Mouse (Mus musculus): ENCODE results near the gene Gpr4. TPM values are rescaled to one million over a fixed set of nuclear protein-coding genes. Genes with fewer than 3 reads are reported as not detected.

Gpr4 gene
- total RNA-seq, 2 experiments from 2014 or later = not detected

DNA sequence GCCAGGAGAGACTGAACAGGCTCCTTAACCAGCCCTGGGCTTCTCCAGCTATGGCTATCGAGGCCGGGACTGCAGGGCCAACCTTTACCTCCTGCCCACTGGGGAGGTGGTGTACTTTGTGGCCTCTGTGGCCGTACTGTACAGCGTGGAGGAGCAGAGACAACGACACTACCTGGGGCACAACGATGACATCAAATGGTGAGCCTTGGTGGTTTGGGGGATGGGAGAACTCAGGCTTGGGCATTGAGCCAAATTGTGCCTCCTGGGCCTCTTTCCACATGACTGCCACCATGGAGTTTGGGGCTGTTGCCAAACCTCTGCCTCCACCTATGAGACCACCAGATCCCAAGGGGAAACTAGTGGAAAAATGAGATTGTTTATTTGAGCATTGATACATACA lies 27.6 kb upstream of the Gpr4 start:
- ATAC-seq (replicated peaks; ENCODE audit: poor library complexity, severe bottlenecking) = no peak

DNA sequence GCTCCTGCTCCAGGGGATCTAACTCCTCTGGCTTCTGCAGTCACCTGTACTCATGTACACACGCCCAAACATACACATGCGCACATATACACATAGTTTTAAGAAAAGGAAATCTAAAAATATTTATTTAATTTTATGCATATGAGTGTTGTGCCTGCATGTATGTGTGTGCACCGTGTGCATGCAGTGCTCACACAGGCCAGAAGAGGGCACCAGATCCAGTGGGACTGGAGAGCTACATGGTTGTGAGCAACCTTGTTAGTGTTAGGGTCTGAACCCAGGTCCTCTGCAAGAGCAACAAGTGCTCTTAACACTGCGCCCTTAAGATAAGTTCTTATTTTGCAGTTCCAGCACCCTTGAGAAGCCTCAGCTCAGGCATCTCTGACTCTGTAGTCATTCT lies 17.7 kb upstream of the Gpr4 start:
- no peak for ATAC-seq (replicated peaks; ENCODE audit: poor library complexity, severe bottlenecking)

DNA sequence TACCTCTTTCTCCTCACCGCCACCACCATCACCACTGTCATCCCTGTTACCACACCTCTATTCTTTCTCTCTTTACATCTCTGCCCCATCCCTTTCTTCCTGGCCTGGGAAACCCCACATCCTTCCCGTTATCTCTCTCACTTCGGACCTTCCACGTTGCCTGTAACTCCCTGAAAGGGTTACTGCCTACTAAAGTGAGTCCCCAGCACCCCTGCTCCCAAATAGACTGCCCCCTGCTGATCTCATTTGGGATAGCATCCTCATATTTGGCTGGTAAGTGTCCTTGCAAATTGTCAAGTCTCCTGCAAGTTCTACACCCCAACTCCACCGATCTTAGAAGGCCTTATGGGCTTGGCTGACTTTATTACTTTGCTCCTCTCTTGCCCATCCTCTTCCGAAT lies 15.7 kb upstream of the Gpr4 start:
- ATAC-seq (replicated peaks; ENCODE audit: poor library complexity, severe bottlenecking) = 0 out of 2 replicates have a peak, but pooled peaks have one; percentile 22

DNA sequence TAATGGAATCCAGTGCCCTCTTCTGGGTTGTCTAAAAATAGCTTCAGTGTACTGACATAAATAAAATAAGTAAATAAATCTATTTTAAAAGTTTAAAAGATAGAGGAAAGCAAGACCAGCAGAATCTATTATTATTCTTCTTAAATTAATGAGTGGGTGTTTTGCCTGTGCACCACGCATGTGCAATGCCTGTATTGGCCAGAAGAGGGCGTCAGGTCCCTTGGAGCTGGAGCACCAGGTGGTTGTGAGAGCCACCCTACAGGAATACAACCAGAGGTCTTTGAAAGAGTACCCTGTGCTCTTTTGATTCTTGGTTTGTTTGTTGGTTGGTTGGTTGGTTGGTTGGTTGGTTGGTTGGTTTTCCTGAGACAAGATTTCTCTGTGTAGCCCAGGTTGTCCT lies 14.4 kb upstream of the Gpr4 start:
- peak; percentile 69 for ATAC-seq (replicated peaks; ENCODE audit: poor library complexity, severe bottlenecking)

DNA sequence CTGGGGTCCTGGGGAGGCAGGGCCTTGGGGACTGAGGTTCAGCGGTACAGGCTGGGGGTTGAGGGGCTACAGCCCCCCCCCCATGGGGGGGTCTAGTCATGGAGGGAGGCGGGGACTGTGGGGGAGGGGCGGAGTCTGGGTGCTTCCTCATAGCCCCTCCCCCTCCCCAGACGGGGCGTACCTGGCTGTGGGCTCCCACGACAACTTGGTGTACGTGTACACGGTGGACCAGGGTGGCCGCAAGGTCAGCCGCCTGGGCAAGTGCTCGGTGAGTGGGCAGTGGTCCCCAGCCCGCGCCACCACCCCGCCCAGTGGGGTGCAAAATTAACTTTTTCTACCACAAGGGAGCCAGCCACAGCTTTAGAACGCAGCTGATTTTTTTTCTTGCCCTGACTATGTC lies 10.7 kb upstream of the Gpr4 start:
- no peak for ATAC-seq (replicated peaks; ENCODE audit: poor library complexity, severe bottlenecking)

DNA sequence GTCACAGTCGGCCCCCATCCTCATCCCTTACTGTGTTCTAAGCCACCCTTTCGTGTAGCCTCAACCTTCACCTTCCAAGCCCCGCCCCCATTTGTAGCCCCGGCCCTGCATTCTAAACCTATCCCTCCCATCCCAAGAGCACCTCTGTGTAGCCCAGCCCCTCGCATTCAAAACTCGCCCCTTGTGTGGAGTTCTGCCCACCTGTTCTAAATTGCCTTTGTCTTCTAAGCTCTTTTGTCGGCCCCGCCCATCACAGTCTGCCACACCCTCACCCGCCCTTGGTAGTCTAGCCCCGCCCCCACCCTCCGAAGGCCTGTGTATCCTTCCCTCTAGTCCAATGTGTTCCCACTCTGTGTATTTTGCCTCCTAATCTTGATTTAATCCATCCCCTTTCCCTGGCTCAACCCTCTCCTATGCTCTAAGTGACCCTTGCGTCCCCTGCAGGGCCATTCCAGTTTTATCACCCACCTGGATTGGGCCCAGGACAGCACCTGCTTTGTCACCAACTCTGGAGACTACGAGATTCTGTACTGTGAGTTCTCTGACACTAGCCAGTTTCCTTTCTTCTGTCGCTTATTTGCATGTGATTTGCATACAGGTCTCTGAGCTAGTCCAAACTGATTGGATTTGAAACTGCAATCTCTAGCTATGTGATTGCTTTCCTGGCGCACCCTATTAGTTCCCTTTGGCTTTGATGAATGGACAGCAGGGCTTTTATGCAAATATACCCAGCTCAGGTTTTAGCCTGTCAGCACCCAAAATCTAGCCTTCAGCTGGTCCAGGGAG lies 10.1 kb upstream of the Gpr4 start:
- no peak for ATAC-seq (replicated peaks; ENCODE audit: poor library complexity, severe bottlenecking)

DNA sequence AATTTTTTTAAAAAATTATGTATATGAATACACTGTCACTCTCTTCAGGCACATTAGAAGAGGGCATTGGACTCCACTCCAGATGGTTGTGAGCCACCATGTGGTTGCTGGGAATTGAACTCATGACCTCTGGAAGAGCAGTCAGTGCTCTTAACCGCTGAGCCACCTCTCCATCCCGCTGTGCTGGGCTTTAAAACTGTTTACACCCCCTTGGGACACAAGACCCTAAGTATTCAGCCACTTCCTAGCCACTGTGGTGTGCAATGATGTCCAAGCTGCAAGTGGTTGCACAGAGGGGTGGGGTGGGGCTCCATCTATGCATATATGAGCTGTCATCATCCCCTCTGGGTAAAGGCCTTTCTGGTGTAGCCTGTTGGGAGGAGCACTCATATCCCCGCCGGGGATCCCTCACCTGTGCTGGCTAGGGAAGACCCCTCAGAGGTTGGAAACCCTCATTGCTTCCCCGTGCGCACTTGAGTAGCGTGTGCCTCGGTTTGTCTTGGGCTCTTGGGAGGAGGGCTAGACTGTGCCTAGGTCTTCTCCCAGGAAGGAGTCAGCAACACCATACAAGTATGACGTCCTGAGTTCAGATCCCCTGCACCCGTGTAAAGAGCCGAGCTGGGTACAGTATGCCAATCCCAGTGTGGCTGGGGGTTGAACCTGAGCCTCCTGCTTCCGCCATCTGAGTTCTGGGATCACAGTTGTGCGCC lies 4.0 kb upstream of the Gpr4 start:
- ATAC-seq (replicated peaks; ENCODE audit: poor library complexity, severe bottlenecking) = no peak

DNA sequence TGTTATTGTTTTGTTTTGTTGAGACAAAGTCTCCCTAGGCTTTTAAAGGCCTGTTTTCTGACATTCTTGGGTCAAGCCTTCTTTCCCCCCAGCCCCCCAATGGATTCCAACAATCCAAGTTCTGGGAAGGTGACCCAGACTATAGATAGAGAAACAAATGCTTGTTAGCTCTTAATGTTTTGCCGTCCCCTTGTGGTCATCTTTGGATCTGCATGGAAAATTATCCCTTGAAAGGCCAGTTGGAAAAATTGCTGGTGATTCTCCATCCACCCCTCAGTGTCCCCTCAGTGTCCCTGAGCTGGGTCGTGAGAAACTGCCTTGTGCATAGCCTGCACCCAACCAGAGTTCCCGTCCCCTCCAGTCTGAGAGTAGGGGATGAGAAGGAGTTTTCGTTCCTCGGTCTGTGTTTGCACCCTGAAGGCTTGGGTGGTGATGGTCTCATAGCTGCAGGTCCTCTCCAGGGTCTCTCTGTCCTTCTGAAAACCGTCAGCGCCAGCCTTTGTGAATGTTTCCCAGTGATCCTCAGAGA lies 3.3 kb upstream of the Gpr4 start:
- ATAC-seq (replicated peaks; ENCODE audit: poor library complexity, severe bottlenecking) = no peak

DNA sequence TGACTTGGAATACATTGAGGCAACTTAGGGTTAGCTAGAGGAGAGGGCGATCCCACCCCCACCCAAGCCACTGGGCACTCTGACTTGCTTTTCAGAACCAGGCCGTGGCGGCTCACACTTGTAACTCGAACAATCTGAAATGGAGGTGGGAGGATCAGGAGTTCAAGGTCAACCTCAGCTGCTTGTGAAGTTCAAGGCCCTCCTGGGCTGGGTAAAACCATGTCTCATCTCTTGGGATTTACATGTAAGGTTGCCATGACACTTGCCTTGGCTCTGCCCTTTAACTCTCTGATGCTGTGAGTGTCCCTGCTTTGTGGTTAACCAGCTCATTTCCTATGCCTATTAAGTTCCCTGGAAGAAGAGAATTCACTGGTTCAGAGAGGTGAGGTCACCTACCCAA lies 2.8 kb upstream of the Gpr4 start:
- no peak for ATAC-seq (replicated peaks; ENCODE audit: poor library complexity, severe bottlenecking)

DNA sequence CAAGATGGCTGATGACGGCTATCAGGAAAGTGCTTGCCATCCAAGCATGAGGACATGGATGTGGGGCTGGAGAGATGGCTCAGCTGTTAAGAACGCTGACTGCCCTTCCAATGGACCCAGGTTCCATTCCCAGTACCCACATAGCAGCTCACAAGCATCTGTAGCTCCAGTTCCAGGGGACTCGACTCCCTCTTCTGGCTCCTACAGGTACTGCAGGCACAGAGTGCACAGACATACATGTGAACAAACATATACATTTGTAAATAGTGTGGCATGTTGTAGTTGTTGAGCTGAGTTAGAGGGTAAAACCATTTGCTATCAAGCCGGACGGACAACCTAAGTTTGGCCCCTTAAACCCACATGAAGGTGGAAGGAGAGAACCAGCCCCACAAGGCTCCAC lies 2.3 kb upstream of the Gpr4 start:
- no peak for ATAC-seq (replicated peaks; ENCODE audit: poor library complexity, severe bottlenecking)

DNA sequence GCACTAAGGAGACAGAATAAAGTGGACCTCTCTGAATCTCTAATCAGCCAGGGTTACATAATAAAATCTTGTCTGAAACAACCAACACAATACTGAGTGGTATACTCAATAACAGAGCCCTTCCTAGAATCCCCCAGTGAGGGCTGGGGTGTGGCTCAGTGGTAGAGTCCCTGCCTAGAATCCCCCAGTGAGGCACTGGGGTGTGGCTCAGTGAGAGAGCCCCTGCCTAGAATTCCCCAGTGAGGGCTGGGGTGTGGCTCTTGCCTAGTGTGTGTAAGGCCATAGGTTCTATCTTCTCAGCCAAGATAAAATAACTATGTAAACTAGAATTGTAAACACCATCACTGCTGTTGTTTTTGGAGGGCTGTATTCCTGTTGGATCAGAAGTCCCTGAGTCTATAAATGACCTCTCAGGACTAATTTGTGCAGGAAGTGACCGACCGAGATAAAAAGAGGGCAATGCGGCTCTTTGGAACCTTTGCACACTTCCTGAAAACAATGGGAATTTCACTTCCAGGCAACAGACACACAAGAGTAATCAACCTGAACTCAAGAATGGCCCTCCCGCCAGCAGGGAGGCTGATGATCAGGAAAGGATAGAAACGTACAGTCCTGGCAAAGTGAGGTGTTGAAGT lies 1.2 kb upstream of the Gpr4 start:
- no peak for ATAC-seq (replicated peaks; ENCODE audit: poor library complexity, severe bottlenecking)

- no peak for ATAC-seq (replicated peaks; ENCODE audit: poor library complexity, severe bottlenecking)
Observed at GRCm38 (mm10) chr7:19213385-19213784, 1.0 kb downstream of the Gpr4 start.

- peak; percentile 57 for ATAC-seq (replicated peaks; ENCODE audit: poor library complexity, severe bottlenecking)
Observed at GRCm38 (mm10) chr7:19214369-19214768, 2.0 kb downstream of the Gpr4 start.

DNA sequence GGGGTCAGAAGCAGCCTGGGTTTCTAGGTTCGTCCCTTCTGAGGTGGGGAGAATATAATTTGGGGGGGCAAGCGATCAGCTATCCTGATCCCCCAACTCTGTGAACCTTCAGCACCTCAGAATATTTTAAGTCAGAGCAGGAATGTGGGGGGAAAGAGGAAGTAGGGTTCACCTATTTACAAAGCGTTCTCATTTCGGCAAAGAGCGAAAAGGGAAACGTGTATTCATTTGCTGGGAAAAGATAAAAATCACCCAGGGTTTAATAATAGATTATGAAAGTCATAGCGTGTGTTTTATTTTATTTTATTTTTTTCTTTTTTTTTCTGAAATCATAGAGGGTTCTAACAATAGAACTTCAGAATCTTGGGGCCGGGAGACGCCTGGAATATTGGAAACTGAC lies 2.6 kb downstream of the Gpr4 start:
- no peak; the same call in 1 of the 2 replicates for ATAC-seq (replicated peaks; ENCODE audit: poor library complexity, severe bottlenecking)

GRCm38 (mm10) chr7:19217492-19217891 lies 5.2 kb downstream of the Gpr4 start:
- ATAC-seq (replicated peaks; ENCODE audit: poor library complexity, severe bottlenecking) = peak; percentile 41

DNA sequence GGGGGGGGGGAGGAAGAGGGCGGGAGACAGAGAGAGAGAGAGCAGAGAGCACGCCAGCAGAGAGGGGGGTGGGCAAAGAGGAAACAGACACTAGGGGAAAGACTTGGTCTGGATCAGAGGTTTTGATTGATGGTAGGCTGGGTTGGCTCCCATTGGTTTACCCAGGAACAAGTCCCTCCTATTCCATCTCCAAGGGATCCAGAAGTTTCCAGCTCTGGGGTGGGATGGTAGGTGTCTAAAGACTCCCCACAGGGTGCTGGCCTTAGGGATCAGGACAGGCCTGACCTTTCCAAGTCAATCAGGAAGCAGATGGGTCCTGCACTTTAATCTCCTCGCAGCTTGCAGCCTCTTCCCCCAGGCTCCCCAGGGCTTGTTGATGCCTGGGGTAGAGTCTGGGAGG lies 5.6 kb downstream of the Gpr4 start:
- ATAC-seq (replicated peaks; ENCODE audit: poor library complexity, severe bottlenecking) = peak; percentile 56

- ATAC-seq (replicated peaks; ENCODE audit: poor library complexity, severe bottlenecking) = no peak
Observed at GRCm38 (mm10) chr7:19220061-19220460, 7.7 kb downstream of the Gpr4 start.

- no peak for ATAC-seq (replicated peaks; ENCODE audit: poor library complexity, severe bottlenecking)
Observed at GRCm38 (mm10) chr7:19222189-19222588, 9.9 kb downstream of the Gpr4 start.

- ATAC-seq (replicated peaks; ENCODE audit: poor library complexity, severe bottlenecking) = no peak
Observed at GRCm38 (mm10) chr7:19222875-19223274, 10.5 kb downstream of the Gpr4 start.

DNA sequence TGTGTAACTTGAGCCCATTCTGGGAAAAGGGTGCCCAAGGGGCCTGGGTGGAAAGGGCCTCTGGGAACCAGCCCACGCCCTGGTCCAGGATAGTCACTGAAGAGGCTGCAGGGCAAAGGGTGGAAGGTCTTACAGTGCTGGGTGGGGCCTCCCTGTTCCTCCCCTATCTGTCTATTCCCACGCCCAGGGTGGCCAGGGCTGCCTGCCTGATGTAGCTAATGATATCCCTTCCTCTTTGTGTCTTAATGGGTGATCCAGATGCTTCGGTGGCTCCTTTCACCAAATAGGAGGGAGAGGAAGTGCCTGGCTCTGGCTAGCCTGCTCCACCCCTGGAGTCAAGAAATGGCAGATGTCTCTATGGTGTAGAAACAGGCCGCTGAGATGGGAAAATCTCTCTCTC lies 12.6 kb downstream of the Gpr4 start:
- ATAC-seq (replicated peaks; ENCODE audit: poor library complexity, severe bottlenecking) = no peak

Measured in granulocyte monocyte progenitor cell, adult 5-6 weeks (primary cell).